Mouse (Mus musculus) ovary, adult 10 weeks (tissue): ENCODE data around the gene Dzip1. TPM values are rescaled to one million over a fixed set of nuclear protein-coding genes. Genes with fewer than 3 reads are reported as not detected.

Source experiments
- polyA plus RNA-seq: library from polyadenylated mRNA; stranded (reverse); fragments of 350-450 nt; fragmentation: Illumina TruSeq; extraction: RNeasy Lipid Tissue Mini Kit (QIAGEN cat#74804); gene quantifications from one replicate; pipeline ENCODE4 v1.2.3, GENCODE M21; 2014

Gene Dzip1
- polyA plus RNA-seq = 29.8 TPM

DNA sequence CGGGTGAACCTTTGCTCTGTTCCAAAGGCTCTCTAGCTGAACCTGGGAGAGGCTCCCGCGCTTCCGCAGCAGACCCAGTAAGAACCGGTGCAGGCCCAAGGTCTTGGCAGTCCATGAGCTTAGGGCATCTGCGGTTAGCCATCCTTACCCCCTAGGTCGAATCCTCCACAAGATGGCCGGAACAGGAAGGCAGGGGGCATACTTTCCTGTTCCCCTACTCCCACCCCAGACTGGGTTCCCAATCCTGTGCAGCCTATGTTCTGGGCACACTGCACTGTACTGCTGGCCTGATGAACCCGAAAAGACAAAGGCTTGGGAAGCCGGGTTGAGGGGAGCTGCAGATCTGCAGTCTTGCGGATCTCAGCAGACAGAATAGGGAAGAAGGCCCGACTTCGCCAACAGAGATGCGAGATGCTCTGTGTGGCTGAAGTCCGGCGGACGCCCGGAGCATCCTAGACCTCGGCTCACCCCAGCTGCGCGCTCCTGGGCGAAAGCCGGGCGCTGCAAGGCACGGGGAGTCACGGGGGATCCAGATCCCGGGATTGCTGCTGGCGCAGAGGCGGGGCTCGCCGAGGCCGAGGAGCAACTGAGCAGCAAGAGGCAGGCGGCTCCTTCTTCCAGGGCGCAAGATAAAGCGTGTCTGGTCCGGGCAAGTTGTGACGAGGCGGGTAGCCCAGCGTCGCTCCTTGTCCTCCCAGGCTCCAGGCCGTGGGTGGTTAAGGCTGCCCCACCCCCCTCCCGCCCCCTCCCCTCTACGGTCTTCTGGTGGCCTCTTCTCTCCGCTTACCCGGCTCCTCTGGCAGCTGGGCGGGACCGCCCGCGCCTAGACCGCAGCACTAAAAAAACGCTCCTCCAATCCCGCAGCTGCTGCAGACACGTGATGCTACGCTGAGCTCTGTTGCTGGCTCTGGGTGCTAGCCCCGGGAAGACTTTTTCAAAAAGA lies at the start of gene Dzip1:
Gene Dzip1 (minus strand): TSS at position 788 of the 943 bp plus-strand sequence.

DNA sequence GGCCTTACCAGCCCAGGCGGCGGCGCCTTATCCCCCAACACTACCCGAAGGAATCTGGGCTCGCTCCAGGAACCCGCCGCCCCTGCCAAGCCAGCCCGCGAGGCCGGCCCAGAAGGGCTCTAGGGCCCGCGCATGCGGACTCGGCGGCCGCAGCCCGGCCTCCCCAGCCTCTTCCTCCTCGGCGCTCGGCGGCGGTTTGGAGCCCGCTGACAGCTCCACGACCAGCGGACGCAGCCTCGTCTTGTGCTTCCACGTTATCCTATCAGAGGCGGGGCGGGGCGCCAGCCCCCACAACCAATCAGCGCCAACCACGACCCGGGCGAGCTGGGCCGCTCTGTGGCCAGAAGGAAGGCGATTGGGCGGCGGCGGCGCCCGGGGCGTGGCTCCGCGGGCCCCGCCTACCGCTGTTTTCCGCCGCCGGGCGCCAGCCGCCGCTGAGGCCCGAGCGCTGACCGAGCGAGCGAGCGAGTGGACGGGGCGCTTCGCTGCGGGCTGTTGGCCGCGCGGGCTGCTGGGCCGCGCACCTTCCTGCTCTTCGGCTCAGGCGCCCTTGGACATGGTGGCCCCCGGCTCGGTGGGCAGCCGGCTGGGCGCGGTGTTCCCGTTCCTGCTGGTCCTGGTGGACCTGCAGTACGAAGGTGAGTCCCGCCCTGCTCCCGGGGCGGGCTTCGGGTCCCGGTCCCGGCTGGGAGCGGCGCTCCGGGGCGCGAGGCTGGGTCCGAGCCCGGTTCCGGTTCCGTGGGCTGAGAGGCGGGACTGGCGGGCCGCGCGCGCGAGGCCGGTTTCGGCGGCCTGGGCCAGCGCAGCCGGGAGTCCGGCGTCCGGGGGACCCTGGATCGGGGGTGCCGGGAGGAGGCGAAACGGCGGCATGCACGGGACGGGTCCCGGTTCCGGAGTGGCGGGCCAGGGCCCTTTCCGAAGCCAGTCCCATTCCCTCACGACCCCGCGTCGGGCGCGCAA lies 12.6 kb upstream of the Dzip1 start, which contains the start of gene Dnajc3:
Gene Dnajc3 (plus strand): TSS at position 444 of the 960 bp plus-strand sequence.

Other genes with a start within 250 kb of the Dzip1 start
- 10.5 TPM for gene Abcc4, start 219.2 kb downstream of the Dzip1 start, polyA plus RNA-seq
- 34.7 TPM for gene Cldn10, start 137.6 kb downstream of the Dzip1 start, polyA plus RNA-seq
- 198 TPM for gene Dnajc3, start 12.5 kb upstream of the Dzip1 start, polyA plus RNA-seq
- 26.0 TPM for gene Uggt2, start 174.0 kb upstream of the Dzip1 start, polyA plus RNA-seq
- not detected for gene Hs6st3, start 212.9 kb upstream of the Dzip1 start, polyA plus RNA-seq